Mouse (Mus musculus) monocyte, adult 2 months (primary cell): ENCODE data around the gene Itsn2.
"Not testable (repeated sequence)": the region's sequence is repeated elsewhere in the genome, so short reads cannot be mapped to it uniquely, and the experiment has no call there.

ENCODE experiments used
- DNase-seq, 2 experiments: peaks; one replicate each; pipeline ENCODE4 v3.0.0; 2022; ENCODE audit warnings: low spot score in 2 of 2, low read depth in 1 of 2

The Itsn2 gene

DNA sequence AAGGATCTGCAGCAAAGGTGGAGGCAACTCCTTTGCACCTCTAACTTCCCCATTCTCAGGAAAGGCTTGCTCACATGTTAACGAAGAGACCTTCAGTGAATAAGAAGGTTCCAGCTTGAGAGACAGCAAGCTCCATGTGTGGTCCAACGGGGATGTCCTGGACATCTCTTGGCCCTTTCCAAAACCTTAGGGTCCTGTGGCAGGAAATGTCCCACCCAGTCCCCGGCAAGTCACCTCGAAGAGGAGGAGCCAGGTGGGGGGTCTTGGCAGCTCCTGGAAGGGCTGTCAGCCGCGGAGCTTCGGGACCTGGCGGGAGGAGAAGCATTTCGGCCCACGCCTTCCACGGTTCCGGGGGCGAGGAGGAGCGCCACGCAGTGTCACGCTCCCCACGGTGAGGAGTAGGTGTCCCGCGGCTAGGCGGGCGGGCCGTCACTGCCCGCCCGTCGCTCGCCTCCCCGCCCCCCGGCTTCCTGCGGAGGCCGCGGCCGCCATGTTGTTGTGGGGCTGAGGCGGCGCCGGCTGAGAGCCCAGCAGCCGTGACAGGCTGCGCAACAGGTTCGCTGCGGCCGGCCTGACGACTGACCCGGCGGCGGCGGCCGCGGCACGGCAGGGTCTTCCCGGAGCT is at the start of gene Itsn2, which contains the start of gene Gm3625:
TSS of gene Itsn2 (plus strand) at position 98 of the 625 bp plus-strand sequence.
TSS of gene Gm3625 (minus strand) at position 387 of the 625 bp plus-strand sequence.
- DNase-seq = peak in 1 of 2 experiments; percentile 51

DNA sequence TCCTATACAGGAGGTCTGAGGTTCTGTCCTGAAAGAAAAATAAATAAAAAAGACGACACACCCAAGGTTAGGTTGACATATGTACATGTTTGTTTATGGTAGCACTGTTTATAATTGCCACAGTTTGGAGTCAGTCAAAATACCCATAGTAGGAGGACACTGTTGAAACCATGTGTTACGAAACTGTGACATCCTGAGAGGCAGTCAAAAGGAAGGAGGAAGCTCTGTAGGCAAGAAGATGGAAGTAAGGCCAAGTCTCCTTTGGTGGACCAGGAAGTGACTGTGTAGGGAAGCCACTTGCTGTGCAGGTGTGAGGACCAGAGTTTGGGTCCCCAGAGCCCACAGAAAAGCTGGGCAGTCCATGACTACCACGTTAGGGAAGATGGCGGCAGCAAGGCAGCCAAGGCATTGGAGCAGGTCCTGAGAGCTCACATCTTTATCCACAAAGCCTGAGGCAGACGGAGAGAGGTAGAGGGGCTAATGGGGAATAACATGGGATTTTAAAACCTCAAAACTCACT is 48.0 kb upstream of the Itsn2 start:
- DNase-seq = no peak

DNA sequence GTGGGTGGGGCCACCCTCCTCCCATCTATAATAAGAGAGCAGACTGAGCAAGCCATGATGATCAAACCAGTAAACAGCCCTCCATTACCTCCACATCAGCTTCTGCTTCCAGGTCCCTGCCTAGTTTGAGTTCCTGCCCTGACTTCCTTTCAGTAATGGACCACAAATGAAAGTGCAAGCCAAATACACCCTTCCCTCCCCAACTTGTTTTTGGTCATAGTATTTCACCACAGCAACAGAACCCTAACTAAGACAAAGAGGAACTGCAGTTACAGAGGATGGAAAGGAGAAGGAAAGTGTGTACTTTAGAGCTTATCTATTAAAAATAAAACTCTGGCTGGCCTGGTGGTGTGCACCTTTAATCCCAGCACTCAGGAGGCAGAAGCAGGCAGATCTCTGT is 47.0 kb upstream of the Itsn2 start:
- DNase-seq = peak; percentile 16 to 35

DNA sequence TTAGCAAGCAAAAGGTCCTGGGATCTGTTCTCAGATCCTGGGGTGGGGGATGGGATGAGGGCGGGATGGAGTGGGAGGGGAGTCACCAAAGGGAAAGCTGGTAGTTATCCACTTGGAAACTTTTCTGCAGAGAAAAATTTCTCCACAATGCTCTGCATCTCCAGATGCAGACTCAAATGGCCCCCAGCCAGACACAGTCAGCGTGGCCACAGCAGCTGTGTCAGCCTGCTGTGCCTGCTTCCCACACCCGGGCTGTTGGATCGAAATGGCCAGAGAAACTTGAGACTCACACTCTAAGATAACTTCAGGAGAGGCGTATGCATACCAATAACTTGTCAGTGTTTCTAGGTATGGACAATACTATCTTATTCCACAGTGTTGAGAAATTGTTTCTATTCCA is 45.9 kb upstream of the Itsn2 start:
- no peak for DNase-seq

DNA sequence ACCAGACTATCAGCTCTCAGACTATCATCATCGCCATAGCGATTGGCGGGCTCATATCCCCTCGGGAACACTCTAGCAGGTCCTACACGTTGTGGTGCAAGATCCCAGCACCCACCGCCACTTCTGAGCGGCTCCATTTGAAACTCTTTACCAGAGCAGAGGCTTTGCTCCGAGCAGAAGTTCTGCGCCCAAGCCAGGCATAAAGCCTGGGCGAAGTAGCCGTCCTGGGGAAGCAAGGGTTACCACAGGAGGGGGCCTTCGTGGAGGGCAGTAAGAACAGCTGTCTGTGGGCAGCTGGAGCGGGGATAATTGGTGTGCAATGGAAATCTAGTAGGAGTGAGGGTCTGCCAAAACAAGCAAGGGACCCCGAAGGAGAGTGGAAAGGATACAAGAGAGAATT is 44.9 kb upstream of the Itsn2 start:
- no peak for DNase-seq

DNA sequence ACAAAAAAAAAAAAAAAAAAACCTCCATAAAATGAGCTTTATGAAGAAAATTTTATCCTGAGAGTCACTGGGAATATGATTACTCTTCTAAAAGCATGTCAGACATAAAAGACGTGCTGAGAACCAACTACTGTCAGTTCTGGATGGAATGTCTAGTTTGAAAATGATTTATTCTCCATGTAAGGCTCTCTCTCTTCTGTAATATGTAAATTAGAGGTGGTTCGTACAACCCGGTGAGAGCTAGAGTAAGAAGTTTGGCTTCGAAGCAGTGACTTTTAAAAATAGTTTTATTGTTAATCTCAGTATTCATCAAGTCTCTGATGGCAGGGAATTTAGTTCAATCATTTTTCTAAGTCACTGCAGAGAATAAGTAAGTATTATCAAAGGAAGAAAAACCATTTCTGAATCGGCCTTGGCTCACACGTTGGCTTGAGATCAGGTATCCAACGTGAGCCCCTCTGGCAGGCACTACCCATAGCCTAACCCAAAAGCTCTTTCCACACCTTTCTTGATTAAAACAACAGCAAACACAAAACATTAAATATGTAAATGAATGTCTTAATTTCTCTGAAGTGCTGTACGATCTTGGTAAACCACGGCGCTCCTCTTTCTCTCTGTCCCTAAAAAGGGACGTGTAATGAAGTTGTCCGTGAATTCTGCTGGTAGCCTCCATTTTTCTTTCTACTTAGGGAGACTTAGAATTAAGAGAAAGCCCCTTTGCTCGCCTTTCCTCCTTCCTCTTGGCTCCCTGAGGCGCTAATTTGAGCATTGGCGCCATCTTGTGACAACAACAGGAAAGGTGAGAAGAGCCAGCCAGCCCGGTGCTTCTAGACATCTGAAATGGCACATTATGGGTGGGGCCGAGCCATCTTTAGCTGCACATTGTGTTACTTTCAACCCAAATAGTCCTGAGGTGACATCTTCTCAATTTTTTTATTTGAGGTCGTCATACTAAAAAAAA is 44.1 kb upstream of the Itsn2 start:
- peak; percentile 52 to 66 for DNase-seq

DNA sequence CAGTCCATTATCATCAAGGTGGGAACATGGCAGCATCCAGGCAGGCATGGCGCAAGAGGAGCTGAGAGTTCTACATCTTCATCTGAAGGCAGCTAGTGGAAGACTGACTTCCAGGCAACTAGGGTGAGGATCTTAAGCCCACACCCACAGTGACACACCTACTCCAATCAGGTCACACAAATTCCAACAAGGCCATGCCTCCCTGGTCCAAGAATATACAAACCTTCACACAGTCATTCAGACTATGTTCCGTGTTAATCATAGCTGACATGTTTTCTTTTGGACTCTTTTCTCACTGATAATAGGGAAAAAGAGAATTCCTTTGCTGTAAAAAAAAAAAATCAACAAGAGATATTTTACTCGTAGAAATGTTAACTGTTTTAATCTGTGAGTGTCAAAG is 38.7 kb upstream of the Itsn2 start:
- DNase-seq = not testable (repeated sequence)

DNA sequence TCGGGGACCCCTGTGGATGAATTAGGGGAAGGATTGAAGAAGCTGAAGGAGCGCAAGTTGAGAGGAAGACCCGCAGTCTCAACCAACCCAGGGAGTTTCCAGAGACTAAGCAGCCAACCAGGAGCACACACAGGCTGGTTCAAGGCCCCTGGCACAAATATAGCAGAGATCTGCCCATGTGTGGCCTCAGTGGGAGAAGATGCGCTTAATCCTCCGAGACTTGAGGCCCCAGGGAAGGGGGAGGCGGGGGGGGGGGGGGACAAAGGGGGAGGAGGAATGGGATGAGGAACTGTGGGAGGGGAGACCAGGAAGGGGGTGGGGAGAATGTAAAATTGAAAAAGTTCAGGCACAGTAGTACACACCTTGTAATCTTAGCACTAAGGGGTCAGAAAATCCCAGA is 37.0 kb upstream of the Itsn2 start:
- no peak for DNase-seq

DNA sequence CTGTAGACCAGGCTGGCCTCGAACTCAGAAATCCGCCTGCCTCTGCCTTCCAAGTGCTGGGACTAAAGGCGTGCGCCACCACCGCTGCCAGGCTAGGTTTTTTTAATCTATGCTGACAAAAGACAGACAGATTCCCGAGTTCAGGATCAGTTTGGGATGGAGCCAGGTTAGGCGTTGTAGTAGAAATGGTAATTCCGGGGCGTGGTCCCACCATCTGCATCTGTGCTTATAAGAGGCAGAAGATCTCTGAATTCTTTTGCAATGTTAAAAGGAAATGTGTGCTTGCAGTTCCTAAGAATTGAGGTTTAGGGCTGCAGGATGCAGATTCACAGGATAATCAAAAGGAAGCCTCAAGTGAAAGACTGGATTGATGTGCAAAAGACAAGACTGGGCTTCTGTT is 35.5 kb upstream of the Itsn2 start:
- DNase-seq = no peak

DNA sequence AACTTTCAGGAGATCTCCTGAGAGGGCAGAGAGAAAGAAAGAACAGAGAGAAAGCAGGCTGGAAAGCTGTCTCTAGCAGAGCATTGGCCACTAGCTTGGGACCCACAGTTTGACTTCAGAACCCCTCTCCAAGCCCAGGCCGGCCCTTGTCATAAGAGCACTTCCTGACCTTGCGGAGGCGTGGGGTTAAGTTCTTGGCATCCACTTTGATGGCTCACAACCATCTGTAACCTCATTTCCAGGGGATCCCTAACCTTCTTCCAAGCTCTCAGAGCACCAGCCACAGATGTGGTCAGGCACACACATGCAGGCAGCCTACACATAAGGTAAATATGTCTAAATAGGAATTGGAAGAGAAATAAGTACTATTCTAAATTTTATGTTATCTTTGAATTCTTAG is 35.0 kb upstream of the Itsn2 start:
- no peak for DNase-seq

DNA sequence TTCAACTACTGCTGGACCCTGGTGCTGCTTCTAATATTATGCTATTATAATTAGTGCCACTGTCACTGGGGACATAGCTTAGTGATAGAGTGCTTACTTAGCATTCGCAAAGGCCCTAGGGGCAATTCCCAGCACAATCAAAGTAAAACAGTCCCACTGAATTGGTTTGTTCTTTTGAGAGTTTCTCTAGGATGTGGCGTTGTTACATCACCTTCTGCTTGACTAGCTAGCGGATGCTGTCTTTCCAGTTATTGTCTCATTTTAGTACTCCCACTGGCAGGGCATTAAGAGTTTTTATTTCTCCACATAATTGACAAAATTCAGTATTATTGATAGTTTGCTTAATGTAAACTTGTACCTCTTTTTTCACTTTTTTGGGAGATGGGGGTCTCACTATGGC is 34.4 kb upstream of the Itsn2 start:
- DNase-seq = no peak

DNA sequence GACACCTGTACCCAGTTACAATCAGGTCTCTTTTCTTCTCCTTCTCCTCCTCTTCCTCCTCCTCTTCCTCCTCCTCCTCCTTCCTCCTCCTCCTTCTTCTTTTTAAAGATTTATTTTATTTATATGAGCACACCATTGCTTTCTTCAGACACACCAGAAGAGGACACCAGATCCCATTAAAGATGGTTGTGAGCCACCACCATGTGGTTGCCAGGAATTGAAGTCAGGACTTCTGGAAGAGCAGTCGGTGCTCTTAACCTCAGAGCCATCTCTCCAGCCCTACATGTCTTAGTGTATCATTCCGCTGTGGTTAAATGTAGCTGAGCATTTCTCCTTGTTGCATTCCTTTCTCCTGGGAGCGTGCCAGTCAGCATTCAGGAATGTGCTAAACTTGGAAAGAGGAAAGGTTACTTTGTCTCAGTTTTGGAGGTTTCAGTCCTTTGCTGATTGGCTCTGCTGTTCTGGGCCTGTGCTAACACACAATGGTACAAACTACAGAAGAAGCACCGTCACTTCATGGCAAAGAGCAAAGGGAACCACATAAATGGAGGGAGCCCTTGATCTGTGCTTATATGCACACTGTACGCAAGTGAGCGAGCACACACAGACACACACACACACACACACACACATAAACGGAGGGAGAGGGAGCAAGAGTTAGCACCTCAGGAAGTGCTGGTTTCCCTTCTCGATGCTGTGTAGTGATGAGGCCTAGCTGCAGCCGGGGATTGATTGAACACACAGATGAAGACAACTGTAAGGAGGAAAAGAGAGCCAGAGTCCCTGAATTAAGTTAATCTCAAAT is 33.8 kb upstream of the Itsn2 start:
- DNase-seq = no peak

DNA sequence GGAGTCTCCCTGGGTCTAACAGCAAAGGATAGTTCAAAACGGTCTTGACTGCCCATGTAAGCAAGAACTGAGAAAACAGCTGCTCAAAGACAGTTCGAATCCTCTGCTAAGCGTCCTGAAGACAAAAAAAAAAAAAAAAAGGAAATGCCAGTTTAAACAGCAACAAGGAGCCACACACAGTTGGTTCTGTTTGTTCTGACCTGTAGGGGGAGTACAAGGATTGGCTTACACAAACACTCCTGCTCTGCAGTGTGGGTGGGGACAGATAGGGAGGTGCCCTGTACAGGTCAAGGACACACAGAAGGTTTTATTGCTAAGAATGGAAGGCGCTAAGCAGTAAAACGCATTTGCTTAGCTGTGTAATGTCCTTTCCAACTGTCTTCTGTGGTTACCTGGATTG is 20.6 kb upstream of the Itsn2 start:
- peak in 1 of 2 experiments; percentile 6 for DNase-seq

DNA sequence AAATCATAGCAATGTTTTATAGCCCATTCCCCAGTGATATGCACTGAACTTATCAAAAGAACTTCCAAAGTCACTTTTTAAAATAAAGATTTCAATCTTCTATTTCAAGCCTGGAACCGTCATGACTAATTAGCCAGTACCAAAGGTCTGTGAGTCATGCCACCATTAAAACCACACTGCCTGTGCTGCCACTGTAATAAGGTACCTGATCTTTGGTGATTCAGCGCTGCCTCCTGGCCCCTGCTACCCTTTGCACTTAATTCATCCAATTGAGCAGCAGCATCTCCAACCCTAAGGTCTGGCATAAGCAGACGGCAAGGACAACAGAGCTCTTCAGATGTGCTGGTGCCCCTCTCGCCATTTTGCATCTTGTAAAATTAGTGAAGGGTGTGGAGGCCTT is 18.4 kb upstream of the Itsn2 start:
- no peak for DNase-seq

DNA sequence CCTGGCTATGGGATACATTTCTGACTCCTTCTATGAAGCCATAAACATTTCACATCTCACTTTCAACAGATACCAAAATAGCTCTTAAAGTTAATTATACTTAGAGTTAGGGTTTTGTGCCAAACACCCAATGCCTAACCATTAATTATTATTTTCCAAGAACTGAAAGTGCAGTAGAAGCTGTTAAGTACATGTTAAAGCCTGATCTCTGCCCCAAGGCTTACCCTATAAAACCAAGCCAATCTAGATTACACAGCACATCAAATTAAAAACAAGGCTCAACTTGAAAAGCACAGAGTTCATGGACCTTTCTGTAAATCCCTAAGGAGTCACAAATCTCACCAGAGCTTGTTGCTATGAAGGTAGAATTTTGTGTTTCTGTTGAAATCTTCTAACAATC is 10.1 kb upstream of the Itsn2 start:
- no peak for DNase-seq

DNA sequence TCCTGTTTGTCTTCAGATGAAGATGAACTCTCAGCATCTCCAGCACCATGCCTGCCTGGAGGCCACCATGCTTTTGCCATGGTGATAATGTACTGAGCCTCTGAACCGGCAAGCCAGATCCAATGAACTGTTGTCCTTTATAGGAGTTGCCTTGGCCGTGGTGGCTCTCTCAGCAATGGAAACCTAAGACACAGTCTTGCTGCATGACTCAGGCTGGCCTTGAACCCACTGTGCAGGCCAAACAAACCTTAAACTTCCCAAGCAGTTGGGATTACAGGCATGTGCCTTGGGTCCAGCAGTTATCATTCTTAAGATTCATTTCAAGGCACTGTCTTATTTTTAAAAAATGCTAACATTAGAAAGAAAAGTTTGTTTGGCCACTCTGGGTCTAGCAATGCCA is 4.6 kb upstream of the Itsn2 start:
- DNase-seq = no peak

DNA sequence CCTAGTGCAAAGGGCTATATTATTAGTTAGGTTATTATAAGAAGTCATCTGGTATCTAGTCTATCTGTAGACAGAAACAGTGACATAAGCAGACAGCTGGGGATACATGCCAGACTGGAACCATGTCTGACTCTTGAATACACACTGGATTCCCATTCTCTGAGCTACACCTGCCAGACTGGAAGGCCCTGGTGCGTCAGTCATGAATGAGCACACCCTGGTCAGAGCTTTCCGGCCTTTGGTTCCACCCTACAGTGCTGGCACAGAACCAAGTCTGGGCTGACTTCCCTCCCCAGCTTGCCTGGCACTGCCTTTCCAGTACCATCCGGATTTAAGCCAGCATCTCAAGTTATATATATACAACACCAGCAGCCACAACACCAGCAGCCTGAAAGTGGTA is 3.8 kb upstream of the Itsn2 start:
- no peak for DNase-seq

DNA sequence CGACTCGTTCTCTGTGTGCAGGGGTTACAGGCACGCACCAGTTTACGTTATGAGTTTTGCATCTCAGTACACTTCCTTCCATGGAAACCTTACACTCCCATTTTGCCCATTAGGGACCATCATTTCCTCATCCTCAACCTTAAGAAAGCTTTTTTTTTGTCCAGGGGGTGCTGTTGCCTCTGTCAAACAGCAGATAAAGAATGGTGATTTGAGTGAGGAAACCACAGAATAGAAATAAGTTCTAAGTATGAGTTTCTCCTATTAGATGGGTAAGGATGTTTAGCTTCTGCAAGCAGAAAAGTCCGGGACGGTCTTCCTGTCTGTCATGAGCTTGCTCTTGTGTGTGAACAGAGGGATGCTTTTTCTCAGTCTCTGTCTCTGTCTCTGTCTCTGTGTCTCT is 413 bp upstream of the Itsn2 start:
- no peak for DNase-seq

DNA sequence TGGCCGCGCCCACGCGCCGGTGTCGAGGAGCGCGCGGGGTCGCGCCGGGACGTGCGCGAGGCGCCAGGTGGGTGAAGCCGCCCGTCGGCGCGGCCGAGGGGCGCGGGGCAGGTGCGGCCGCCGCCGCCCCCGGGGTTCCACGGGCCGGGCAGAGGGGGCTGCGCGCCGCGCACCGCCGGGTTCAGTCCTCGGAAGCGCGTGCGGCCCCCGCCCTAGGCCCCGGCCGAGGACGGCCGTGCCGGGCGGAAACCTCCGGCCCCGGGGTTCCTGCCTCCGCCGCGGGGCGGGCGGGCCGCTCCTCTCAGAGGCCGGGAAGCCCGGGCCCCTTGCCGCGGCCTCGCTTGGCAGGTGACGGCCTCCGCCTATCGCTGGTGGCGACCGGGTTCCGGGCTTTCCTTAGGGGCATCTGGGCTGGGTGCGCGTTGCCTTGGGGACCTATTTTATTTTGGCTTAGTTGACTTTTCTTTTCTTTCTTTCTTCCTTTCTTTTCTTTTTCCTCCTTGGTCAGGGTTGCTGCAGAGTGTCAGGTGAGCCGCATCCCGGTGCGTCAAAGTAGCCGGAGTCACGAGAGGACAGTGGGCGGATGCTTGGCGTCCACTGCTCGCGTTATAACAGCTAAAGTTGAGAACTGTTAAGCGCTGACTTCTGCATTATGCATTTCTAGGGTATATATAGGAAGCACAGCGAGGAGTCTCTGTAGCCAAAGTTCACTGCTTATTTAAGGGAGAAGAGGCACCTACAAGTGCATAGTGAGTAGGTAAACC is 910 bp downstream of the Itsn2 start:
- peak in 1 of 2 experiments; percentile 60 for DNase-seq

DNA sequence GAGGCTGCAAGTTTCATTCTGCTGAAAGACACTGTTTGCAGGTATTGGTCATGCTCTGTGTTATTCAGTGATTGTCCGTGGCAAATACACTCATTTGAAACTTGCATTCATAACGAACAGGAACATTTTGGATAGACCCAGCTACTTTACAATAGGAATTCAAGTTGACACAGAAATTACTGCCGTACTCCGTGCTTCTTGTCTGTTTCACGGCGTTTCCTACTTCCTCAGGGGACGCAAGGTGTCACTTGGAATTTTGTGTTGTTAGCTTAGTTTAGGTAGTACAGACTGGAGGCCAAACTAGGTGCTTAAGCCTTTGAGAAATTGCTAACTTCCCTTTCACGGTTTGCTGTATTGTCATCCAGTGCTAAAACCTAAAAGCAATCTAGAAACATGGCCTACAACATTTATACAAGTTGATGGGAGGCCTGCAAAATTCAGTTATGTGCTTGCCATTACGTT is 1.5 kb downstream of the Itsn2 start:
- DNase-seq = no peak

DNA sequence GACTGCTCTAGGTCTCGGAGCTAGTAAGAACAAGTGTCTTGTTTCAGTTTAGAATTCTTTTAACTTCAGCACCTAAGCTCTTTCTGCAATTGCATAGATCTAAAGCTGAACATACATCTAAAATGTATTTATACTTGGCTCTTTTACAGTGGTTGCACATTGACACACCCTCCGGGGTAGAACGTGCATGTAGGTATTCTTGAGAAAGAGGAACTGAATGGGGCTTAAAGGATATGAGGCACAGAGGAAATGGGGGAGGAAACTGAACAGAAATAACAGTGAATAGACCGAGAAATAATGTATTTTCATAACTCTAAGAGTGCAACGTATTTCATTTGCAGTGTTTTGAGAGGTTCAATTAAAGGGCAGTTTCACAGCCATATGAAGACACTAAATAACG is 2.6 kb downstream of the Itsn2 start:
- no peak for DNase-seq
